Mouse (Mus musculus) intestine, embryonic 14.5 days (tissue): Measurements from ENCODE around the gene Arhgef11. TPM values are rescaled to one million over a fixed set of nuclear protein-coding genes. Genes with fewer than 3 reads are reported as not detected.
"Not testable (repeated sequence)": the region's sequence is repeated elsewhere in the genome, so short reads cannot be mapped to it uniquely, and the experiment has no call there.

Experiments
- ATAC-seq: fragments of 200-750 bp; cut with Nextera tagmentation; replicated peaks from 2 replicates; pipeline ENCODE4 v1.8.0; 2017; ENCODE audit warnings: low read depth, moderate number of reproducible peaks, moderate TSS enrichment, moderate library complexity; ENCODE audit not compliant: low FRiP score, low TSS enrichment
- DNase-seq: peaks from one replicate; pipeline ENCODE4 v3.0.0-alpha.2; 2018; ENCODE audit warnings: low spot score
- H3K27ac ChIP-seq: fragments of 300-500 bp; sonication (generic); 2 replicates; pipeline ENCODE4 v1.5.1; 2014; ENCODE audit warnings: low read depth, mild to moderate bottlenecking, control low read depth
- H3K27me3 ChIP-seq: fragments of 300-500 bp; sonication (generic); replicated peaks from 2 replicates; pipeline ENCODE4 v1.6.1; 2014; ENCODE audit warnings: low read length, control low read depth; ENCODE audit not compliant: control insufficient read depth, insufficient read depth
- H3K36me3 ChIP-seq: fragments of 300-500 bp; sonication (generic); 2 replicates; pipeline ENCODE4 v1.6.1; 2014; ENCODE audit warnings: low read length, control low read depth; ENCODE audit not compliant: control insufficient read depth, insufficient read depth
- H3K4me1 ChIP-seq: fragments of 300-500 bp; sonication (generic); replicated peaks from 2 replicates; pipeline ENCODE4 v1.6.1; 2014; ENCODE audit warnings: low read length, control low read depth, mixed read lengths; ENCODE audit not compliant: control insufficient read depth, insufficient read depth
- H3K4me2 ChIP-seq: fragments of 300-500 bp; sonication (generic); 2 replicates; pipeline ENCODE4 v1.6.1; 2014; ENCODE audit warnings: low read length
- H3K4me3 ChIP-seq: fragments of 300-500 bp; sonication (generic); 2 replicates; pipeline ENCODE4 v1.5.1; 2014; ENCODE audit warnings: low read depth, low read length, control low read depth, mixed read lengths
- H3K9ac ChIP-seq: fragments of 300-500 bp; sonication (generic); 2 replicates; pipeline ENCODE4 v1.6.1; 2014; ENCODE audit warnings: mild to moderate bottlenecking, low read length
- H3K9me3 ChIP-seq: fragments of 300-500 bp; sonication (generic); 2 replicates; pipeline ENCODE4 v1.6.1; 2016; ENCODE audit warnings: low read length, control low read depth; ENCODE audit not compliant: control insufficient read depth
- whole genome bisulfite sequencing: fragments of 180-500 bp; shearing (Covaris S2); extraction: QIAGEN DNeasy Blood & Tissue Kit; methylation state at CpG from one replicate; pipeline ENCODE4 v1.1.7; 2014; 5-methylcytosine and 5-hydroxymethylcytosine counted together
- polyA plus RNA-seq: library from polyadenylated mRNA; unstranded; fragments of >200 nt; fragmentation: Nextera tagmentation; extraction: Ambion mirVana; gene quantifications from 2 replicates; pipeline ENCODE4 v1.2.1, GENCODE M21; 2014

Arhgef11 gene
- 17.6 and 18.9 TPM in 2 replicates for polyA plus RNA-seq

DNA sequence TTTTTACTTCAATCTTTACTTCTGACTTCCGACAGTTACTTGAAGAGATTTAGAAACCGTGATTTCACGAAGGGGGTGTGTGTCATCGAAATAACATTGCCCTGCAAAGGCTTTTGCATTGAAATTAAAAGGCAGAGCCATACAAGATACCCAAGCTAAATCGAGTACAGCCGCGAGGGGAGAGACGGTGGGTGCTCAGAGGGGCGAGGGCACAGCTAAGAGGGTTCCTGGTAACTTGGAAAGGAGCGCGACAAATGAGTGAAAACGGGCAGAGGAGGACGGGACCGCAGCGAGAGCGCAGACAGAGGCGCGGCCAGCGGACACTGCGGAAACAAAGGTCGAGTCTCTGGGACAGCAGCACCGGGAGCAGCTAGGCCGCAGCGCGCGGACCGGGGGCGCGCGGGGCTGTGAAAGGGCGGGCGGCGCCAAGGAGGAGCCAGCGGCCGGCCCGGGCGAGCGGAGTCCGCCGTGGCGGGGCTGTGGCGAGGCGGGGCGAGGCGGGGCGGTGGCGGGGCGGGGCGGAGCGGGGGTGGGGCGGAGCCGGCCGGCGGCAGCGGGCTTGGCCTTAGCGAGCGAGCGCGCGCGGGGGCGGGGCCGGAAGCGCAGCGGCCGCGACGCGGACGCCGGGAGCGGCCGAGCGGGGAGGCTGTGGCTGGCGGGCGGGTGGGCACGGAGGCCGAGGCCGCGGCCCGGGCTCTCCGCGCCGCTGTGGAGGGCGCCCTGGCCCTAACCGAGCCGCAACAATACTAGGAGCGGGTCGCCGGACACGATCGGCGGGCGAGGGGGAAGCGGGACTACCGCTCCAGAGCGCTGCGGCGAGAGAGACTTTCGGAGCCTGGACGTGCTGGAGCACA, at the start of gene Arhgef11:
Gene Arhgef11 (plus strand): TSS at position 603 of the 854 bp plus-strand sequence.
- under 1% methylated on average over 82 of the region's 101 CpGs for WGBS
- Histone ChIP-seq H3K27ac (peak within 1 kb of the TSS; percentile 89), H3K36me3 (no peaks in the 10 kb centered on the region), H3K27me3 (no peaks in the 10 kb centered on the region), H3K4me3 (peak within 1 kb of the TSS; percentile 67), H3K4me2 (peak within 1 kb of the TSS; percentile 93), H3K9ac (peak within 1 kb of the TSS; percentile 88), H3K9me3 (no peaks in the 10 kb centered on the region), H3K4me1 (peaks cover 25% of the 10 kb centered on the region)
- peak; percentile 90 for DNase-seq
- ATAC-seq = peak; percentile 92

DNA sequence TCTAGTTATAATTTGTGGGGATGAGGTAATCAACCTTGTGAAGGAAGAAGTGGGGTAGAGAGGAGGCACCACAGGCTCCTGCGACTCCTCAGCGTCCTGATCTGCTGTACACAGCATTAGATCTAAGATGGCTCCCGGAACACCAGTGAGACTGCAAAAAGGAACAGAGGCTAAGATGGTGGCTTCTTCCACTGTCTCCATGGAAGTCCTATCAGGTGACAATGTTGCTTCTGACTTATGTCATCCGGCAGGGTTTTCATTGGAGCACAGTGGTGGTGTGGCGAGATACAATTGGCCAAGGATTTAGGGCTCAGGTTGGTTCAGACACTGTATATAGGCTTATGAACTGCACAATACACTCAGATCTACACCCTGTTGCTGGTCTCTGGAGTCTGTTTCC, 48.7 kb upstream of the Arhgef11 start:
- DNase-seq (no peak), ATAC-seq (no peak)
- no peak overlapping the region for H3K4me3 ChIP-seq
- H3K9me3 ChIP-seq = no peaks in the 10 kb centered on the region
- H3K36me3 ChIP-seq = no peaks in the 10 kb centered on the region
- H3K4me2 ChIP-seq = no peak overlapping the region
- H3K27me3 ChIP-seq = no peaks in the 10 kb centered on the region
- peaks cover 13% of the 10 kb centered on the region; the same call in 1 of the 2 replicates for H3K4me1 ChIP-seq
- 91% methylated on average over 5 of the region's 5 CpGs for WGBS
- H3K27ac ChIP-seq = no peak overlapping the region
- no peak overlapping the region for H3K9ac ChIP-seq

DNA sequence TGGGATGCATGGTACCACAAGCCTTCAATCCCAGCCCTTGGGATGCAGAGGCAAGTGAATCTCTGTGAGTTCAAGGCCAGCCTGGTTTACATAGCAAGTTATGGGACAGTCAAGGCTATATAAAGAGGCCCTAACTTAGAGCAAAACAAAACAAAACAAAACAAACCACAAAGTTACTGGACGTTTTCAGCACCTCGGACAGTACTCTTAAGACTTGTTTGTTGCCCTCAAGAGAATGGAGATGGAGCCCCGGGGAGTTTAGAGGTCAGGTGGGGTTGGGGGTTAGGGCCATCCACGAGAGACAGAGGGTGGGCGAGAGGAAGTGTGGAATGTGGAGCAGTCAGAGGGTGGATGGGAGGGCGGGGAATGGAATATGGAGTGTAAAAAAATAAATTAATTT, 41.6 kb upstream of the Arhgef11 start:
- no peaks in the 10 kb centered on the region for H3K4me1 ChIP-seq
- H3K9me3 ChIP-seq = no peaks in the 10 kb centered on the region
- ATAC-seq (no peak), DNase-seq (no peak)
- no peak overlapping the region for H3K9ac ChIP-seq
- no peaks in the 10 kb centered on the region for H3K27me3 ChIP-seq
- 30% methylated on average over 6 of the region's 6 CpGs for WGBS
- H3K4me2 ChIP-seq = no peak overlapping the region
- H3K4me3 ChIP-seq = no peak overlapping the region
- no peaks in the 10 kb centered on the region for H3K36me3 ChIP-seq
- H3K27ac ChIP-seq = no peak overlapping the region

DNA sequence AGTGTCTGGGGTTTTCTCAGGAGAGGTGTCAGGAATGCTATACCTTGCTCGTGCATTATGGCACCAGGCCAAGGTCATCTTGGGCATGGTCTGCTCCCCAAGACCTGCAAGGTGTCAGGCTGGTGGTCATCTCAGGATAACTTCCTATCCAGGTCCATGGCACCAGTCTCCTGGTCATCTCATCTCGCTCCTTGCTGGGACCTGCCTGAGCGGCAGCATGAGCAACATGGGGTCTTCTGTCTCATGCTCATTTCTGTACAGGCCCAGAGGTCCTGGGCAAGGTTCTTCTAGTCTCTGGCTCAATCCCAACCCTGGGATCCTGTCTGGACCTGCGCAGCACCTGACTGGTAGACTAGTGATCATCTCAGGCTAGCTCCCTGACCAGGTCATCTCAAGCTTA, 35.1 kb upstream of the Arhgef11 start:
- ATAC-seq = no peak
- Histone ChIP-seq H3K4me3 (no peak overlapping the region), H3K36me3 (no peaks in the 10 kb centered on the region), H3K4me1 (no peaks in the 10 kb centered on the region), H3K4me2 (no peak overlapping the region), H3K27me3 (no peaks in the 10 kb centered on the region), H3K9ac (no peak overlapping the region), H3K27ac (no peak overlapping the region), H3K9me3 (no peaks in the 10 kb centered on the region)
- 92% methylated on average over 4 of the region's 4 CpGs for WGBS
- no peak for DNase-seq

DNA sequence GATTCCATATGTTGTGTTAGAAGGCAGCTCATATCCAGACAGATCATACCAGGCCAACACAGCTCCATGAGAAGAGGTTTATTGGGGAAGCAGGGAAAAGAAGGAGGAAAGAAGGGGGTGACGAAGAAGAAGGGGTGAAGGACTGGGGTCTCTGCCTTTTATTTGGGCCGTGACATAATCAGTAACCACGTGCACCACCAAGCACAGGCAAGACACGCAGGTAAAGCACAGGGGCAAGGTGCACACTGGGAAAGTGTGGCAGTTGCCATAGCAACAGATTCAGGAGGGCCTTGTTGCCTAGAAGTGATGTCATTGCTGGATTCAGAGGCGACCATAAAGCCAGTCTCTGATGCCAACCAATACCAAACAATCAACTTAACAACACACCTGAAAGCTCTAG, 23.6 kb upstream of the Arhgef11 start:
- Histone ChIP-seq H3K4me1 (no peaks in the 10 kb centered on the region), H3K36me3 (no peaks in the 10 kb centered on the region), H3K9ac (no peak overlapping the region), H3K4me2 (no peak overlapping the region), H3K4me3 (no peak overlapping the region), H3K27ac (no peak overlapping the region), H3K27me3 (no peaks in the 10 kb centered on the region), H3K9me3 (no peaks in the 10 kb centered on the region)
- 73% methylated on average over 5 of the region's 5 CpGs for WGBS
- no peak for DNase-seq
- ATAC-seq = no peak

DNA sequence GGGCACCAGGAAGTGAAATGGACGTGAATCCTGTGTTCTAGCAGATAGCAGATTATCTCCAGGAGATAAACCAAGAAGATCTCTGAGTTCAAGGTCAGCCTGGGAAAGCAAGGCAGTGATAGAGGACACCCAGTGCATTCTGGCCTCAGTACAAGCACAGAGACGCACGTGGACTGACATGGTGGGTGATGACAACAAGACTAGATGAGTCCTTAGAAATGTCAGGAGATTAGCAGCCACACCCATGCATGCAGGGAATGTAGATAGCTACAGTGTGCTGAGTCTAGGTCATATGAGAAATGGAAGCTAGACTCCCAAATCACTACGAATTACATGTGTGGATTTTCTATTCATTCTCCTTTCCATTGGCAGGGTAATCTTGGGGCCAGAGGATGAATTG, 22.0 kb upstream of the Arhgef11 start:
- H3K9ac ChIP-seq, H3K4me3 ChIP-seq, H3K27me3 ChIP-seq, H3K36me3 ChIP-seq, H3K27ac ChIP-seq, DNase-seq, H3K4me2 ChIP-seq, H3K4me1 ChIP-seq, H3K9me3 ChIP-seq, ATAC-seq: not testable (repeated sequence)
- WGBS = 67% methylated on average over 4 of the region's 4 CpGs

DNA sequence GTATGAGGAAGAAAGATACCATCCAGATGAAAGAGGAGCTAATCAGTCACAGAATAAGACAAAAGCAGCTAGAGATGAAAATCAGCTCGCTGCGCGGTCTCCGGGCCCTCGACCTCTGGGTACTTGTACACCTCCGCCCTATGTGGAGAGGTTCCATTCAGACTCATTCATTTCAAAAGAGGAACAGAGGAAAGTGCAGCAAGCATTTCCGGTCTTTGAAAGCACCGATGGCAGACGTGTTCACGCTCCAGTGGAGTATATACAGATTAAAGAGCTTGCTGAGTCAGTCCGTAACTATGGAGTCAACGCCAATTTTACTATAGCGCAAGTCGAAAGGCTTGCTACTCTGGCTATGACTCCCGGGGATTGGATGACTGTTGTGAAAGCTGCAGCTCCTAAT, 16.3 kb upstream of the Arhgef11 start:
- WGBS = 95% methylated on average over 15 of the region's 15 CpGs
- not testable (repeated sequence) for DNase-seq, ATAC-seq

DNA sequence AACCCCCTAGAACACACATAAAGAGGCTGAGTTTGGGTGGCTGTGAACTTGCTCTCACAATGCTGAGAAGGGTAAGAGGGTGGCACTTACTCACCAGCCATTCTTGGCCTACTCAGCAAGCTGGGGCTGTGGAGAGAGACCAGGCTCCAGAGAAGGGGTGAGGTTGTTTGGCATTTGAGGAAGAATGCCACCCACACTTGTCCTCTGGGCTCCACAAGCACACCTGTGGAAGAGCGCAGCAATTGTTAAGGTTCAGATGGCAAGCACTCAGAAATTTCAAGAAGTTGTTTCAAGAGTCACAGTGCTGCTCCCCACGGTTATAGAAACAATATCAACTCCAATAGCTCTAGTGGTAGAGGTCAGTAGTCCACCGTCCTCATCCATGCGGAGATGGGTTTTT, 1.0 kb upstream of the Arhgef11 start:
- Histone ChIP-seq H3K4me2 (peak overlapping the region; percentile 61), H3K4me1 (peaks cover 25% of the 10 kb centered on the region), H3K36me3 (no peaks in the 10 kb centered on the region), H3K9me3 (no peaks in the 10 kb centered on the region), H3K4me3 (no peak overlapping the region), H3K9ac (no peak overlapping the region), H3K27me3 (no peaks in the 10 kb centered on the region), H3K27ac (no peak overlapping the region)
- WGBS = 57% methylated on average over 4 of the region's 4 CpGs
- DNase-seq = no peak
- ATAC-seq = no peak

More for the DNA sequence above, 16.3 kb upstream of the Arhgef11 start:
- H3K4me3 ChIP-seq, H3K27ac ChIP-seq, H3K27me3 ChIP-seq, H3K36me3 ChIP-seq, H3K4me1 ChIP-seq, H3K9ac ChIP-seq, H3K4me2 ChIP-seq: not testable (repeated sequence)
- peaks cover 11% of the 10 kb centered on the region; the same call in 1 of the 2 replicates for H3K9me3 ChIP-seq

DNA sequence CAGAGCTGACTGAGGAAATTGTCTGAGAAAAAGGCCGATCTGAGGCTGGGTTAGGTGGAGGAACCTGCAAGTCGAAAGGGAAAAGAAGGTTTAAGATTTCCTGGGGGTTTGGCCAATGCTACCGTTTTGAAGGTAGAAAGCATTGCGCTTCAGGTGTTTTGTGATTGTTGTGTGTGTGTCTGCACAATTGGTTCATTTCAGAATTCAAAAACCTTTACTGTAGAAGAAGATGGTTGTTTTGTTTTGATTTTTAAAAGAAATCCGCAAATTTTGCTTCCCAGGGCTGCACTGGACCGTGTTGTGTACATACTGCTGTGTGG, 412 bp downstream of the Arhgef11 start:
- Histone ChIP-seq H3K4me3 (peak overlapping the region; percentile 67), H3K36me3 (no peaks in the 10 kb centered on the region), H3K9me3 (no peaks in the 10 kb centered on the region), H3K27ac (peak overlapping the region; percentile 89), H3K9ac (peak overlapping the region; percentile 88), H3K27me3 (no peaks in the 10 kb centered on the region), H3K4me2 (peak overlapping the region; percentile 93), H3K4me1 (peaks cover 25% of the 10 kb centered on the region)
- WGBS = 3% methylated on average over 6 of the region's 6 CpGs
- ATAC-seq (no peak), DNase-seq (no peak)
